Mouse (Mus musculus): ENCODE measurements around the gene Il33.

DNA sequence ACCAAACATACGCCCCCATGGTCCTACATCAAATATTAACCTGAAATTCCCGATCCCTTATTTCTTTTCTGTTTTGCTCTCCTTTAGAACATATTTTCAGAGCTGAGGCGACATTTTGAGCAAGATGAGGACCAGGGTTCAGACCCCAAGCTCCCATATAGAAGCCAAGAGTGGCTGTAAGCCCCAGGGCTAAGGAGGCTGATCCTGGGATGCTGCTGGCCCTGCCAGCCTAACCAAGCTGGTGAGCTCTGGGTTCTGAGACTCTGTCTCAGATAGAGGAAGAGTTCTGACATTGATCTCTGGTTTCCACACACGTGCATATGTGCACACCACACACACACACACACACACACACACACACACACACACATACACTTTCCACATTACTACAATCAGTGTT lies 36.0 kb downstream of the Il33 start:
- TF ChIP-seq CTCF (IDR thresholded peaks at IDR 0.05; ENCODE audit: control insufficient read depth, insufficient read depth, low read length) (no peak), POLR2A (IDR thresholded peaks at IDR 0.05; ENCODE audit: borderline replicate concordance, control insufficient read depth, low read depth, low read length) (no peak)
